Mouse (Mus musculus) testis, postnatal 10 days (tissue): ENCODE results near the gene Zbtb40.

Source experiments
- DNase-seq: peaks from one replicate; pipeline ENCODE4 v3.0.0; 2021; ENCODE audit warnings: low spot score

Gene Zbtb40

GRCm38 (mm10) chr4:136977244-136977643 is 71.4 kb downstream of the Zbtb40 start:
- DNase-seq, result no peak

DNA sequence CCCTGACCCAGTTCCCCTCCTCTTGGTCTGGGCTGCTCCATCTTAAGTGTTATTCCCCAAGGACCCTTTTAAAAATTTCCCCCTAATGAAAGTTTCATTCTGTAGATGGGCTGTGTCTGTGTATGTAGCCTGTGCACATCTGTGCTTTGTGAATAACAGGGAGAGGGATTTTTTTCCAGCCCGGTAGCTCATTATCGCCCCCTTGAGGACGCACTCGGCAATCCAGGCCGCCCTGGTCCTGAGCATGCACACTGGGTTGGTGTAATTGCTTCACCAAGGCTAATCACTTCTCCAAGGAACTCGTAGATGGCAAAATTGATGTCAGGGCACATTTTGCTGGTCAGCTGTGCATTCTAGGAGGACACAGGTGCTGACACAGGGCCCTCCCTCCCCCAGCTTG is 77.7 kb downstream of the Zbtb40 start:
- DNase-seq, result peak; percentile 78

DNA sequence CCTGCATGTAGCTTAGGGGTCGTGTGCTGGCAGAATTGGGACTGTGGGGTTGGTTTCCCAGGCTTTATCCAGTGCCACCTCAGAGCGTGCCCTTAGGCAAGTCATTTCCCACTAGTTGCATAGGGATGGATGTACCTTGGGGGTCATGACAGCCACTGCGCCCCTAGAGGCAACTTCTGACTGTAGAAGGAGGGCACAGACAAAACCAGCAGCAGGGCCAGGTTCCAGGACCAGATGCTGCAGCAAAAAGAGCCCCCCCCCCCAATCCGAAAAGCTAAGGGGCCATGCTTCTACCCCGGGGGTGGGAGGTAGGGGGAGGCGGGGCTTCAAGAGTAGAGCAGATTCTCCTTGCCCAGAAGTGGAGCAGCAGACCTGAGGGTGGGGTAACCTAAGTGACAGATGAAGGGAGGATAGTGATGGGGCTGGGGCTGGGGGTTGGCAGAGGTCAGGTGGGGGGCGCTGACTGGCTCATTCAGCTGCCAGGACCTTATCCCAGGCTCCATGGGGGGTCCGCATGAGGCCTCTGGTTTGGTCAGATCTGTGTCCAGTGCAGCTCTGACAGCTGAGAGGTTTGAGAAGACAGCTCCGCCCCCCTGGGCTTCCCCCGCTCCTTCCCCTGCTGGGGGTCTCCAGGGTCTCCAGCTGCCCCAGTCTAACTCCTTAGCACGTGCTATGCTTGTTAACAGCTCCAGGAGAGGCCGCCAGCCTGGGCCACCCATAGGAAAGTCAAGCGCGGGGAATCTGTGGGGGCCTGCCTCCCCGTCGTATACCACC is 78.9 kb downstream of the Zbtb40 start:
- DNase-seq, result no peak

DNA sequence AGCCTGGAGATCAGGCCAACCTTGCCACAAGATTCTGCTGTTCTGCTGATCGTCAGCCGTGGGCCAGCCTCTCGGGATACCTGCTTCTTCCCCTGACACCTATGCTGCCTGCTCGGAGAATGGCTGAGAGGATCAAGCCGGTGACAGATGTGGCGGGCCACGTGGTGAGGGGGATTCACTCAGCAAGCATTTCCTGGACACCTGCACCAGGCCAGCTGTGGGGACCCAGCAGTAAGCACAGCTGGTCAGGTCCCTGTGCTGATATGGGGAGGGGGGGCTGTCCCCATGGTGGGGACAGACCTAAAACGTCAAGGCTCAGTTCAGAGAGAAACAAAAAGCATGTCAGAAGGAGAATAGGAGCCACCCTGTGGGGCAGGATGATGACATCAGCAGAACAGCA is 79.5 kb downstream of the Zbtb40 start:
- no peak for DNase-seq

DNA sequence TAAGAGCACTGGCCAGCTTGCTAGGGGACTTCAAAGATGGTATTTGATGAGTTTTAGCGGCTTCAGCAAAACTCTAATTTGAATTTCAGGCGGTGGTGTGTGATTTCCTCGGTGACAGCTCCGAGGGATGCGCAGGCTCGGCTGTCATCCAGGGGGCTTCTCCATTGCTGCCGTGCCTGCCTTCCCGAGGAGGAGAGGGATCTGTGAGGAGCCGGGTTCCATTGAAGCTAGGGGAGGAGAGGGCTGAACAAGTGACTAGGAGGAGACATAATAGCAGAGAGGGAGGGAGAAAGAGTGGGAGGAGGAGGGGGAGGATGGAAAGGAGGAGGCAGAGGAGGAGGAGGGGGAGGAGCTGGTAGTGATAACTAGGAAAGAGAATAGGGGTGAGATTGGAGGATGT is 81.1 kb downstream of the Zbtb40 start:
- no peak for DNase-seq

- DNase-seq, result no peak
Observed at GRCm38 (mm10) chr4:136966493-136967390, 81.9 kb downstream of the Zbtb40 start.

GRCm38 (mm10) chr4:136964990-136965421 is 83.6 kb downstream of the Zbtb40 start:
- DNase-seq, result no peak

DNA sequence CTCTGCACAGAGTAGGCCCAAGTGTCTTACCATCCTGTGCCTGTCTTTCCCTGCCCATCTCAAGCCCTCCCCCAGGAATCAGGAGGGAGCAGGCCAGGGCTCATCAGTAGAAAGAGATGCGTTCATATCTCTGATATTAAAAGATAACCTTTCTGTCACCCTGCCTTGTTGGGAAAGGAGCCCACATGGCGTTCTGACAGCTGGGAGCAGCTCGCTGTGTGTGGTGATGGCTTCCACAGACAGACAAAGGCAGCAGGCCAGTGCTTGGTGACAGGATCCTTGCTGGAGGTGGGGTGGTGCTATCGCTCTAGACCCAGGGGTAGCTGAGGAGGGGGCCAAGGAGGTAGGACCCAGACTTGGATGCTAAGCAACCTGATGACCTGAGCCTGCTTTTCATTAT is 86.2 kb downstream of the Zbtb40 start:
- DNase-seq, result no peak

DNA sequence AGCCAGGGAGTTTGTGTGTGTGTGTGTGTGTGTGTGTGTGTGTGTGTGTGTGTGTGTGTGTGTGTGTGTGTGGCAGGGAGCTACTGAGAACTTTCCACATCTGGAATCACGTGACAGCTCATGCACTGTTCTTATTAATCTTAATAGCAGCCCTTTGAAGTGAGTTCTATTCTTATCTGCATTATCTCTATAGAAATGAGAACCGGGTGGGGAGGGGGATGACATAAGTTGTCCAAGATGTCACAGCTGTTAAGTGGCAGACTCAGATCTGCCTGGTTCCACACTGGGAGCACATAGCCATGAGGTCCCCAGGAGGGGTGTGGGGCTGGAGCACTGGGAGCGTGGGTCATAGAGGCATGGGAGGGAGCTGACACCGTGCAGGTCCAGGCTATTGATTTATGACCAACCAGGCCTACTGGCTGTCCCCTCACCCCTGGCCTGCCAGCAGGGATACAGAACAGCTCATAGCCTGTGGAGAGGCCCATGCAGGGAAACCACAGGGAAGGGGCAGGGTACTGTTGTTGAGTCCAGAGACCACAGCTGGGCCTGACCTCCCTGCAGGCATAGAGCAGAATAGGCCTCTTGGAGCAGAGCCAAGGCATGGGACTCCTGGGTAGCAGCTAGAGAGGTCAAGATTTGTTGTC is 86.8 kb downstream of the Zbtb40 start:
- no peak for DNase-seq

GRCm38 (mm10) chr4:136960581-136960980 is 88.0 kb downstream of the Zbtb40 start:
- no peak for DNase-seq

DNA sequence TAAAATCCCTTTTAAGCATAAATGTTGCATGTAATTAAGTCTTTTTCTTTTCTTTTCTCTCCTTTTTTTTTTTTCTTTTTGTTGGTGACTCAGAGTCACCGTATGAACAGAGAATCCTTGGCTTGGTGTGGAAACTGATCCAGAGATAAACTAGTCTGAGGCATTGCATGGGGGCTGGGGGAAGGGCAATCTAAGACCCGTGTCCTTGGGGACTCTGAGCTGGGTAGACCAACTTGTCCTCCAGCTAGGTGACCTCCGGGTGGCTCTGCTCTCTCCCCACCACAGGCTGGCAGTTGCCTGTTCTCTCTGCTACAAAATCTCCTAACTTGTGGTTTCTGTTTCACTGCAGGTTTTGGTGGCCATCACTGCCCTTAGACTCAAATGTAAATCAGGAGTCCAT is 88.5 kb downstream of the Zbtb40 start:
- no peak for DNase-seq

- DNase-seq, result no peak
Observed at GRCm38 (mm10) chr4:136956751-136957446, 91.7 kb downstream of the Zbtb40 start, which contains the start of gene Epha8. Gene Epha8, minus strand, starts transcription at chr4:136956816.

- no peak for DNase-seq
Observed at GRCm38 (mm10) chr4:136954562-136954961, 94.0 kb downstream of the Zbtb40 start.

- no peak for DNase-seq
Observed at GRCm38 (mm10) chr4:136949266-136949989, 99.2 kb downstream of the Zbtb40 start.

DNA sequence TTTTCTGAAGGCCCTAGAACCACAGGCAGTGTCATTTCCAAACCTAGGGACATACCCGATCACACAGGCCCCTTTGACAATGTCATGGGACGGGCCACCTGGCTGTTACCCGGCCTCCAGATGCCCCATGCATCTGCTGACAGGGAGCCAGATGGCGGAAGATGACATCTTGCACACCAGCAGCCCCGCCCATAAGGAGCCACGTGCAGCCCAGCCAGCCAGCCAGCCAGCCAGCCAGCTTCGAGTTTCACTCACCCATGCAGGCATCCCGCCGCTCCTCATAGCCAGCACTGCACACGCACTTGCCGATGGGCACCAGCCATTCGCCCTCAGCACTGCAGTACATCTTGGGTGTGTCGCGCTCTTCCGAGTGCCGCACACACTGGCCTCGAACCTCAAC is 103.2 kb downstream of the Zbtb40 start:
- DNase-seq, result no peak

- DNase-seq, result no peak
Observed at GRCm38 (mm10) chr4:136944558-136945350, 103.8 kb downstream of the Zbtb40 start.

- no peak for DNase-seq
Observed at GRCm38 (mm10) chr4:136943175-136943574, 105.4 kb downstream of the Zbtb40 start.

DNA sequence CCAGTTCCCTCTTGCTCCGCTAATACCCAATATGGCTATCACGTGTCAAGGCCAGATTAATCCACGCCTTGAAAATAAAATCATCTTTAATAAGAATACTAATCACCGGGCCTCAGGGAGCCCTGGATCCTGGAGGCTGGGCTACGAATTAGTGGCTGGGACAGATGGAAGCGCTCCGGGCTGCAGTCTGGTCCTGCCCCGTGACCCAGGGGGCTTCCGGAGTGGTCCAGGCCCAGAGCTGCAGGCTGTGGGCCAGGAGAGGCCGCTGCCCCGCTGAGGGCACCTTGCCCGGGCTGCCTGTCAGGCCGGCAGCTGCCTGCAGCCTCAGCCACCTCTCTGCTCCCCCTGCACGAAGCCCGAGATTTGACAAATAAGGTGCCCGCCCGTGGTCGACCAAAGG is 105.8 kb downstream of the Zbtb40 start:
- DNase-seq, result no peak

DNA sequence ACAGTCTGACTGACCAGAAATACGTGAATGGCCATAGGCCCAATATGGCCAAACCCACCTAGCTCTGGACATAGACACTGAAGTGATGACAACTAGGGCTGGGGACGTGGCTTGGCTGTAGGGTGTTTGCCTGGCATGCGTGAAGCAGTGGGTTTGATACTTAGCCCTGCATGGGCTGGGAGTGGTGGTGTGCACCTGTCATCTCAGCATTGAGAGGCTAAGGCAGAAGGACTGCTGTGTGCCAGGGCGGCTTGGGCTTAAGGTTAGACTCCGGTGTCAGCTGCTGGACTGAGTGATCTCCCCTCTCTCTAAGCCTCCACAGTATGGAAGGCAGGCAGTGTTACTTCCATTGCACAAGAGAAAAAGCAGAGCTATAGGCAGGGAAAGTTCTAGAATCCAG is 110.7 kb downstream of the Zbtb40 start:
- DNase-seq, result no peak

GRCm38 (mm10) chr4:136937344-136937743 is 111.3 kb downstream of the Zbtb40 start:
- no peak for DNase-seq
